Mouse (Mus musculus) cerebral cortex, adult 2 months (tissue): ENCODE data around the gene Tfap2a.

Experiments used
- WGBS: fragments of 180-500 bp; shearing (Covaris S2); methylation state at CpG from one replicate; pipeline ENCODE4 v1.1.7; 2018; 5-methylcytosine and 5-hydroxymethylcytosine counted together

Tfap2a gene

GRCm38 (mm10) chr13:40738196-40738880 is at the start of gene Tfap2a:
Gene Tfap2a (minus strand): TSS chr13:40738376.
- 2% methylated on average over 30 of the region's 30 CpGs for WGBS

DNA sequence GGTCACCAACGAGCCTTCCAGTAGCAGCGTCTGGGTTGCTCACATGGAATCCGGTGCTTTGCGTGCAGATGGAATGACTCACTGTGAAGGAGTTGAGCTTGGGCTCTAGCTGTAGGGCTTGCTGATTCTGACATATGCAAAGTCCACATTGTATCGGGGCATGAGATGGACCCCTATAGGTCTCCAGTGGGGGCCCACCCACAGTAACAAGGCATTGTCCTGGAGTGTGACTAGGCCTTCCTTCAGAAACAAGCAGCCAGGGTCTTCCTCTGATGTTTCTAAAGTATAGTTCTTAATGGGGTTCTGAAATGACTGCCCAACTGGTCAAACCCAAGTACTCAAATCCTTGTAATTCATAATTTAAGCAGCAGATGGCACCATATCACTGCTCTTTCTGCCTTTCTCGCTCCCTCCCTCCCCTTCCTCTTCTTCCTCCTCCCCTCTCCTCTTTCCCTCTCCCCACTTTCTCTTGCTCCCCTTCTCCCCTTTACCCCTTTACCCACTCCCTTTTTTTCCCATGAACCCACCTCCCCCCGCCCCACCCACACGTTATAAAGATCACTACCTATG is 46.1 kb upstream of the Tfap2a start:
- WGBS = 55% methylated on average over 8 of the region's 8 CpGs

DNA sequence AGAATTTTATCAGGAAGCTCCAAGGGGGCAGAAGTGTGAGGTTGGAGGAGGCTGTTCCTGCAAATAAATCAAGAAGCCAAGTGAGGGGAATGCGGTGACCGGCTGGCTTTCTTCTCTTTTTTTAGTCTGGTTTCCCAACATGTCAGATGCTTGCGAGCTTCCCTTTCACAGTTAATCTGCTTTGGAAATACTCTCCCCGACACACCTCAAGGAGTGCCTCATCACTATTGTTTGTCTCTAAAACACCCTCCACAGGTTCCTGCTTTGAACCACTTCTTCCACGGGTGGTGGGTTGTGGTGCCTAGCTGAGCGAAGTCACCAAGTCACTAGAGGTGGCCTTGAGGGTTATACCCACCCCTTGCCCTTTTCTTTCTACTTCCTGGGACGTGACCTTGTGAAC is 18.2 kb upstream of the Tfap2a start:
- 78% methylated on average over 7 of the region's 7 CpGs for WGBS

- WGBS = 96% methylated on average over 10 of the region's 10 CpGs
These were observed 15.9 kb upstream of the Tfap2a start for GRCm38 (mm10) chr13:40754091-40754490.

DNA sequence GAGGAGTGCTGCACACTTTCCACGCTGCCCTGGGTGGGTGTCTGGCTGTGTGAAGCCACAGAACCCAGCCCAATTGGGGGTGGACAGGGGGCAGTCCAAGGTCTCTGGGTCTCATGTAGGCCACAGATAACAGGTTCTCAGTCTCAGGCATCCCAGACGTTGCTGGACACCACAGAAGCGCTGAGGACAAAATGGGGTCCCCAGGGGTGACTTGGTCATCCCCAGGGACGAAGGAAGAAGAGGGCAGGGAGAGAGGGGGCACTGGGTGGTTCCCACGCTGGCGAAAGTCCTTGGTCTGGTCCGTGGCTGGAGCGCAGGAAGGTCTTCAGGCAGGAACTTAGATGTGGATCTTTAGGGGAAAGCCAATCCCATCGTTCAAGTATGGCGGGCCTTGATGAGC is 13.7 kb upstream of the Tfap2a start:
- 87% methylated on average over 10 of the region's 10 CpGs for WGBS

GRCm38 (mm10) chr13:40749603-40749905 is 11.4 kb upstream of the Tfap2a start:
- 48% methylated on average over 9 of the region's 9 CpGs for WGBS

GRCm38 (mm10) chr13:40748785-40749602 is 10.8 kb upstream of the Tfap2a start:
- 15% methylated on average over 19 of the region's 19 CpGs for WGBS

DNA sequence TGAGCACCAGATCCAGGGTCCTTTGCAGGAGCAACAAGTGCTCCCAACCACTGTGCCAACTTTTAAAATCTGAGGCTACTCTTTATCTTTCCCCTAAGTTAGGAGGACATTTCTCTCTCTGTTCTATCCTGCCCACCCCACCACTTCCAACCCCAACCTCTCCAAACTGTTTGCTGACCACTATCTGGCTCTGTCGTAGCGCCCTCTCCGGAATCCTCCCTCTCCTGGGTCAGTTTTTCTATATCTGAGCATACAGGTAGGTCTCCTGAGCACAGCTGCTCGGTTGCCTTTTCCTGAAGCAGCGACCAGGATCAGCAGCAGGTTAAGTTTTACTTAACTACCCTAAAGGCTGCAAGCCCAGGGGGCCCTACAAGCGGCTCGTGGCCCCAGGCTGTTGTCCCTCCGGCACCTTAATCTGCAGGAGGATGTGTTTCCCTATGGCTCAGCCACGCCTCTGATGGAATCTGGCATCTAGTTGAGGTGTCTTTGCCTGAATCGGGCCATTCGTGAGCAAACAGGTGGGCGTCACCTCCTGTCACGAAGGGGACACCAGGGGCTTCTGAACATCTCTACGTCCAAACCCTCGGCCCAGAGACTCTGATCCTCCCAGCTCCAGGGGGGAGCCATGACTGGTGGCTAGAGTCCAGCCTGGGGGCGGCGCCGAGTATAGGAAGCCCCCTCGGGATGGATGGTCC is 6.1 kb upstream of the Tfap2a start:
- WGBS = 3% methylated on average over 19 of the region's 19 CpGs

GRCm38 (mm10) chr13:40743221-40743620 is 5.0 kb upstream of the Tfap2a start:
- WGBS = 43% methylated on average over 4 of the region's 4 CpGs

DNA sequence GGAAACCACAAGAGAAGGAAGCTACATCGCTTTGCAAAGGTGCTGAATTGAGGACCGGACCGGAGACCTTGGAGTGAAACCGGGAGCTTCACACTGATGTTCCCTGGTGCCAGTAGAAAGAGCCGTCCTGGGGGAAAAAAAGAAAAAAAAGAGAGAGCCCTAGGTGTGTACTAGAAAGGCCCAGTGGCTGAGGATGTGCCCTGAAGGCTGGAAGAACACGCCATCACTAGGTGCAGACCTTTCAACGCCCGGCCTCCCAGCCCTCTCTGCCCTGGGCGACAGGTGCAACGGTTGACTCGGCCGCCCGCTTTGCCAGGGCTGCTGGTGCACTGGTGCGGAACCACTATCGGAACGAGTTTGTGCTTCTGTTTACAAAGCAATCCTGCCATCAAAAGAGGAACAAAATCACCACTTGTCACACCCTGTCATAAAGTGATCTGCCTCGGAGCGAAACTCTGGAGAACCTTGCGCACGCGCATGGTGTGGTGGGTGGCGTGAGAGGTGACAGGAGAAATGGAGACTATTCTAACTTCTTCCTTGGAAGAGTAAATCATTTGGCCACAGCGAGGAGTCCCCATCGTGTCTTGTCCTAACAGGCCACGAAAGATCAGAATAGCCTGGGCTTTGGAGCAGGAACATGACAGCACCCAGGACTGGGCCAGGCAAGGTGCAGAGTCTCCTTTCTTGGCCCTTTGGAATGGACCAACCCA is 3.8 kb upstream of the Tfap2a start:
- 11% methylated on average over 25 of the region's 25 CpGs for WGBS

- WGBS = 2% methylated on average over 7 of the region's 7 CpGs
These were observed 3.3 kb upstream of the Tfap2a start for GRCm38 (mm10) chr13:40741436-40741835.

- 2% methylated on average over 19 of the region's 19 CpGs for WGBS
These were observed 2.7 kb upstream of the Tfap2a start for GRCm38 (mm10) chr13:40740727-40741360.

DNA sequence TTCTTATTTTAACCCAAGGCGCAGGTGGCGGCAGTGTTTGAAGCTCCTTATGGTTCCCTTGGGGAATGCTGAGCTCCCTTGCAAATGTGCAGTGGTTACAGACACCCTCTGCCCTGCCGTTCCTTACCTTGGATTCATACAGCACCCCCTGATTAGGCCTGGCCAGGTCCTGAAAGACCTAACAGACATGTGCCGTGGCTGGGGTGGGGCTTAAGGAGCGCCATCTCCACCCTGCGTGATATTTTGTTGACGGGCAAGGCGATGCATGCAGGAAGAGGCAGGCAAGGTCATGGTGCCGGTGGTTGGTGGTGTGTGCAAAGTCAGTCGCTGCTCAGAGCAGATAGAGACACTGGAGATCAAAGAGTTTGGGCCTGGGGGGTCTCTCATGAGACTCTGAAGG is 1.7 kb upstream of the Tfap2a start:
- 6% methylated on average over 10 of the region's 10 CpGs for WGBS

- 4% methylated on average over 17 of the region's 17 CpGs for WGBS
These were observed 1.0 kb upstream of the Tfap2a start for GRCm38 (mm10) chr13:40739121-40739650.

DNA sequence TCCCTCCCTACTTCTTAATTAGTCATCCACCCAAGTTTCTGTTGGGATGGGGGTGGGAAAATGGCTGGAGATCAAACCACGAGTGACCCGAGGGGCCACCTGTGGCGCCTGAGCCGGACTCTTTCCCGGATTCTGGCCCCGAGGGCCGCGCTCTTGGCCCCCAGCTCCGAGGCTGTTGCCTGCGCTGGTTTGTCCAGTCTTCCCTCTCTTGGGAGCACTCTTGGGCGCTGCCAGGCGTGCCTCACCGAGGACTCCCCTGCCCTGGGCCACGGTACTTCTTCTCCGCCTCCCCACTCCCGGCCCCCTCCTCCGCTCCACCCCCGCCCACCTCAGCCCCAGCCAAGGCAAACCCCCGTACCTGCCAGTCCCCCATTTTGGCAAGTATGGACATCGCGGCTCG is 415 bp downstream of the Tfap2a start:
- WGBS = 4% methylated on average over 22 of the region's 22 CpGs

DNA sequence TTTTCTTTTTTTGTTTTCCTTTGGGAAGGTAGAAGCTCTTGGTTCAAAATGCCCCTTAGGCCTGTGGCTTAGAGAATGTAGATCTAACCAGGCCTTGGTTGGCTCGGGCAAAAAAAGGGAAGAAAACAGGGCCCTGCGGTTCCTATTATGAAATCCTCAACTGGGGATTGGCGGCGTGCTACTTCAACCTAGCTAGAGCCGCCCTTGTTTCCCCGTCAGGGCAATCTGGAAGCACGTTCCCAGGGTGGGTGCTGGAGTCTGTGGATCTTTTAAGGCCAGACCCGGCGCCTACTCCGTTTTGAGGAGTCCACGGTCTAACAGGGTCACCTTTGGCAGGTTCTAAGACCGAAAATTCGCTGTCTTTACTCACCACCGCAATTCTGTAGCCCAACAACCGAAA is 1.1 kb downstream of the Tfap2a start:
- 56% methylated on average over 15 of the region's 15 CpGs for WGBS

- WGBS = 62% methylated on average over 19 of the region's 19 CpGs
These were observed 1.9 kb downstream of the Tfap2a start for GRCm38 (mm10) chr13:40736107-40736780.

DNA sequence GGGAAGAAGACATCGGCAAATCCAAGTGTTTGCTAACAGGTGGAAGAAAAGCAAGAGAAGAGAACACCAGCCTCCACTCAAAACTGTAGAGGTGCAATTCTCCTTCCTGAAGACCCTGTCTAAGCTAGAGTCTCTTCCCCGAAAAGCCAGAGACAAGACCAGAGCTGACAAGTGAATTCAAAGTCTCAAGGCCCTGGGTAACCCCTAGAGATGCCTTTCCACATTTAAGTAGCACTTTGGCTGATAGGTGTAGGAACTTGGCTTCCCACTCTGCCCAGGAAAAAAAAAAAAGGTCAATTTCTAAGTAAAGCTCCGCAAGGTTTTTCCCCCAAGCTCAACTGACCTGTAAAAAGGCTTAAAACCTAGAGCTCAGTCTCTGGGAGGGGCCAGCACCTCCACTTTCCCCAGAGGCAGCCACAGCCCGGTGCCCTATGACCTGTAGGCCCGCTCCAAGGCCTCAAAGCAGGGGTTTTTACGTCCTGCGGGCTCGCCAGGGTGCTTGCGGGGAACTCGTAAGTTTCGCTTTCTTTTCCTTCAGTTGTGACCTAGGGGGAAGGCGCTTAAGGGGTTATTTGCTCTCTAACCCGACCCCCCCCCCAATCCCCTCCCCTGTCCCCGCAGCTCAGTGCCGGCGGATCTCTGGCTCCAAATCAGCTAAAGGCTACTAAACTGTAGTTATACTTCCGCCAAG is 2.6 kb downstream of the Tfap2a start:
- WGBS = 41% methylated on average over 17 of the region's 17 CpGs

GRCm38 (mm10) chr13:40734316-40734965 is 3.7 kb downstream of the Tfap2a start:
- WGBS = 3% methylated on average over 33 of the region's 33 CpGs
